Mouse (Mus musculus): Measurements from ENCODE around the gene Acp5. TPM values are rescaled to one million over a fixed set of nuclear protein-coding genes. Genes with fewer than 3 reads are reported as not detected.
A peak's percentile ranks its signal among the peaks of the same experiment; 100 is the strongest.

The Acp5 gene
- polyA plus RNA-seq, 1 experiment = 47.7 TPM

DNA sequence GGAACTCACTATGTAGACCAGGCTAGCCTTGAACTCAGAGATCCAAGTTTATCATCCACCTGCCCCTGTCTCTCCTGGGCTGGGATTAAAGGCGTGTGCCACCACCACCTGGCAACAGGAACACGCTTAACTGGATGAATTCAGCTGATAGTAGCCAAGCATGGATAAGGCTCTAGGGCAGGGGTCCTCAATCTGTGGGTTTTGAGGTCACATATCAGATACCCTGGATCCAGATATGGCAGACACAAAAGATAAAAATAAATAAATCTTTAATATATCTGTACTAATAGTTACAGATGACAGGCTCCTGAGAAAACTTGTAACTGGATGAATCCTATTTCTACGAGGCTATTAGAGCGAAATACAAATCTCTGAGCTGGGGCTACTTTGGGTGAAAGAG, 19.9 kb downstream of the Acp5 start:
- TF ChIP-seq CTCF (IDR thresholded peaks at IDR 0.05; ENCODE audit: insufficient read depth, low read length) = no peak
- TF ChIP-seq POLR2A (IDR thresholded peaks at IDR 0.05; ENCODE audit: borderline replicate concordance, extremely low read depth, low read depth, low read length) = no peak
- DNase-seq = no peak
- peaks cover 11% of the 10 kb centered on the region for H3K4me1 ChIP-seq (ENCODE audit: control insufficient read depth, insufficient read depth, low read length)
- no peak overlapping the region for H3K4me3 ChIP-seq (replicated peaks; ENCODE audit: extremely low read depth, low read depth, low read length)
- WGBS = 88% methylated on average over 4 of the region's 4 CpGs

DNA sequence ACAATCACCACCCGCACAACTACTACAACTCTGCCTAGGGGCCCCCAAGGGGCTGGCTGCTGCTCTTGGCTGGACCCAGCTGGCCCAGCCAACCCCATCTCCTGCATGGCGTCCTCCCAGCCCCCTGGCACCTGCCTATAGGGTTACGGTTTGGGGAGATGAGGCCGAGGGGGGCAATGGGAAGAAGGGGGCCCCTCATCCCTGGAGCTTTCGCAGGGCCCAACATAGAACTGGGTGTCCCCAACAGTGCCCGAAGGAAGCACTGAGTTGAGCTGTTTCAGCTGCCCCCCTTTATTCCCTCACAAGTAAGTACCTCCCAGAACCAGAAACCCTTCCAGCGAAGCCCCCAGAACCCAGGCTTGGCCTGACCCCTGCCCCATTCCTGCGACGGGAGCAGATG, 27.3 kb downstream of the Acp5 start:
- Histone ChIP-seq H3K4me1 (ENCODE audit: control insufficient read depth, insufficient read depth, low read length) (no peaks in the 10 kb centered on the region), H3K4me3 (replicated peaks; ENCODE audit: extremely low read depth, low read depth, low read length) (no peak overlapping the region)
- TF ChIP-seq CTCF (IDR thresholded peaks at IDR 0.05; ENCODE audit: insufficient read depth, low read length) (no peak), POLR2A (IDR thresholded peaks at IDR 0.05; ENCODE audit: borderline replicate concordance, extremely low read depth, low read depth, low read length) (no peak)
- 88% methylated on average over 9 of the region's 9 CpGs for WGBS
- DNase-seq = no peak

GRCm38 (mm10) chr9:22099922-22100321, 35.6 kb downstream of the Acp5 start:
- TF ChIP-seq POLR2A (IDR thresholded peaks at IDR 0.05; ENCODE audit: borderline replicate concordance, extremely low read depth, low read depth, low read length) (no peak), CTCF (IDR thresholded peaks at IDR 0.05; ENCODE audit: insufficient read depth, low read length) (no peak)
- WGBS = 5% methylated on average over 18 of the region's 18 CpGs
- DNase-seq = no peak
- H3K4me3 ChIP-seq (replicated peaks; ENCODE audit: extremely low read depth, low read depth, low read length) = no peak overlapping the region
- peaks cover 2% of the 10 kb centered on the region; the same call in 1 of the 2 replicates for H3K4me1 ChIP-seq (ENCODE audit: control insufficient read depth, insufficient read depth, low read length)

DNA sequence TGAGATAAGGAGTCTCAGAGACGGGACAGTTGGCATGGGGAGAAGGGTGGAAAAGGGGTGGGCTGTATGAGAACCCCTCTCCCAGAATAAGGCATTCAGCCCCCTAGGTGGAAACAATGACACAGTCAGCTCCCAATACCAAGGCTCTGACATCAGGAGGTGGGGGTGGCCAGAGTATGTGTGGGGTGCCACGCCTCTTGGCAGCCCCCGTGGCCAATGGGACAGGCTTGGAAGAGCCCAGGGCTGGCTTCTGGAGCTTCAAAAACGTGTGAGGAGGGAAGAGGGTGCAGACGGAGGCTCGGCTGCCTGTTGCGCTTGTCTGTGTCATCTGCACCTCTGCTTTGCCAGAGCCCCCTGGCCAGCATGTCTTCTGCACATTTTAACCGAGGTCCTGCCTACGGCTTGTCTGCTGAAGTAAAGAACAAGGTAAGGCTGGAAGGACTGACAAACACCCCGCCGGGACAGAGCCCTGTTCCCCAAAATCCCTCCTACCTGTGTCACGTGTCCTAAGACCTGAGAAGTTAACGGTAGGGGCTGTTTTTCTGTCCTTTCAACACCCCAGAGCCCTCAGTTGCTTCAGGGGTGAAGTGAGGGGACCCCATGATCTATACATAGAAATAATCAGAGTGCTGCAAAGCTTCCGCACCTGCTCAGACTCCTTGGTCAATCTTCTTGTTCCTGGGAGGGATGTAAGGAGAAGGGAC, 36.4 kb downstream of the Acp5 start, which contains the start of gene Cnn1:
Cnn1 (plus strand) TSS at position 224 of the 704 bp plus-strand sequence.
- WGBS = 5% methylated on average over 14 of the region's 14 CpGs
- peaks cover 2% of the 10 kb centered on the region; the same call in 1 of the 2 replicates for H3K4me1 ChIP-seq (ENCODE audit: control insufficient read depth, insufficient read depth, low read length)
- no peak within 1 kb of the TSS for H3K4me3 ChIP-seq (replicated peaks; ENCODE audit: extremely low read depth, low read depth, low read length)
- TF ChIP-seq POLR2A (IDR thresholded peaks at IDR 0.05; ENCODE audit: borderline replicate concordance, extremely low read depth, low read depth, low read length) = no peak
- TF ChIP-seq CTCF (IDR thresholded peaks at IDR 0.05; ENCODE audit: insufficient read depth, low read length) = no peak
- no peak for DNase-seq

GRCm38 (mm10) chr9:22095854-22096307, 39.6 kb downstream of the Acp5 start:
- H3K4me3 ChIP-seq (replicated peaks; ENCODE audit: extremely low read depth, low read depth, low read length) = peak overlapping the region; percentile 32
- under 1% methylated on average over 24 of the region's 24 CpGs for WGBS

GRCm38 (mm10) chr9:22092746-22093145, 42.8 kb downstream of the Acp5 start:
- 73% methylated on average over 6 of the region's 6 CpGs for WGBS
- TF ChIP-seq CTCF (IDR thresholded peaks at IDR 0.05; ENCODE audit: insufficient read depth, low read length) (no peak), POLR2A (IDR thresholded peaks at IDR 0.05; ENCODE audit: borderline replicate concordance, extremely low read depth, low read depth, low read length) (no peak)
- no peak for DNase-seq
- Histone ChIP-seq H3K4me1 (ENCODE audit: control insufficient read depth, insufficient read depth, low read length) (peaks cover 2% of the 10 kb centered on the region; the same call in 1 of the 2 replicates), H3K4me3 (replicated peaks; ENCODE audit: extremely low read depth, low read depth, low read length) (no peak overlapping the region)

More at GRCm38 (mm10) chr9:22095854-22096307, 39.6 kb downstream of the Acp5 start:
- DNase-seq = peak; percentile 78
- TF ChIP-seq CTCF (IDR thresholded peaks at IDR 0.05; ENCODE audit: insufficient read depth, low read length) (peak; percentile 65), POLR2A (IDR thresholded peaks at IDR 0.05; ENCODE audit: borderline replicate concordance, extremely low read depth, low read depth, low read length) (no peak)
- peaks cover 2% of the 10 kb centered on the region; the same call in 1 of the 2 replicates for H3K4me1 ChIP-seq (ENCODE audit: control insufficient read depth, insufficient read depth, low read length)

- TF ChIP-seq CTCF (IDR thresholded peaks at IDR 0.05; ENCODE audit: insufficient read depth, low read length) = no peak
- no peak for TF ChIP-seq POLR2A (IDR thresholded peaks at IDR 0.05; ENCODE audit: borderline replicate concordance, extremely low read depth, low read depth, low read length)
- WGBS = 72% methylated on average over 7 of the region's 7 CpGs
- DNase-seq = no peak
- Histone ChIP-seq H3K4me3 (replicated peaks; ENCODE audit: extremely low read depth, low read depth, low read length) (no peak overlapping the region), H3K4me1 (ENCODE audit: control insufficient read depth, insufficient read depth, low read length) (no peaks in the 10 kb centered on the region)
These were observed 45.5 kb downstream of the Acp5 start for GRCm38 (mm10) chr9:22089986-22090385.

DNA sequence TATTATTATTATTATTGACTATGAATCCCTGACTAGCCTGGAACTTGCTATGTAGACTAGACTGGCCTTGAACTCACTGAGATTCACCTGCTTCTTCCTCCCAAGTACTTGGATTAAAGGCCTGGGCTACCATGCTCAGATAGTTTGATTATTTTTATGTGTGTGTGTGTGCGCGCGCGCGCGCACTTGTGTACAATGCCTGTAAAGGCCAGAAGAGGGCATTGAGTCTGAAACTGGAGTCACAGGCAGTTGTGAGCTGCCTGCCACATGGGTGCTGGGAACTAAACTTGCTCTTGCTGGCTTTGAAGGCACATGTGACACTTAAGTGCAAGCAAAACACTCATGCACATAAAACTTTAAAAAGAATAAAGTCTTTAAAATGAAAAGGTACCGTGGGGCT, 46.2 kb downstream of the Acp5 start:
- H3K4me1 ChIP-seq (ENCODE audit: control insufficient read depth, insufficient read depth, low read length) = peaks cover 2% of the 10 kb centered on the region; the same call in 1 of the 2 replicates
- no peak for DNase-seq
- no peak overlapping the region for H3K4me3 ChIP-seq (replicated peaks; ENCODE audit: extremely low read depth, low read depth, low read length)
- TF ChIP-seq POLR2A (IDR thresholded peaks at IDR 0.05; ENCODE audit: borderline replicate concordance, extremely low read depth, low read depth, low read length) = no peak
- WGBS = 96% methylated on average over 7 of the region's 7 CpGs

- Histone ChIP-seq H3K4me1 (ENCODE audit: control insufficient read depth, insufficient read depth, low read length) (peaks cover 2% of the 10 kb centered on the region; the same call in 1 of the 2 replicates), H3K4me3 (replicated peaks; ENCODE audit: extremely low read depth, low read depth, low read length) (no peak overlapping the region)
- TF ChIP-seq POLR2A (IDR thresholded peaks at IDR 0.05; ENCODE audit: borderline replicate concordance, extremely low read depth, low read depth, low read length) (no peak), CTCF (IDR thresholded peaks at IDR 0.05; ENCODE audit: insufficient read depth, low read length) (no peak)
- WGBS = 83% methylated on average over 2 of the region's 2 CpGs
- DNase-seq = no peak
These were observed 48.4 kb downstream of the Acp5 start for GRCm38 (mm10) chr9:22087034-22087618.
